Mouse (Mus musculus): ENCODE results near the gene Taf9. TPM values are rescaled to one million over a fixed set of nuclear protein-coding genes. Genes with fewer than 3 reads are reported as not detected.

Gene Taf9
- total RNA-seq, 2 experiments from 2014 or later: 8.9 to 11.4 TPM

- peak; percentile 64 to 73 for DNase-seq
- intact Hi-C loops (cut with DNase I): no loop called here
Measured at GRCm38 (mm10) chr13:100659864-100660456, 8.6 kb downstream of the Taf9 start.

GRCm38 (mm10) chr13:100669291-100670022 is 18.1 kb downstream of the Taf9 start, which contains the start of gene Ccdc125:
TSS of gene Ccdc125 (plus strand) at chr13:100669717.
- peak; percentile 23 to 34 for DNase-seq
- intact Hi-C loops (cut with DNase I): no loop called here

- intact Hi-C loops (cut with DNase I): no loop called here
- DNase-seq: no peak
Measured at GRCm38 (mm10) chr13:100670181-100670741, 18.9 kb downstream of the Taf9 start.

- intact Hi-C loops (cut with DNase I): no loop called here
Measured at GRCm38 (mm10) chr13:100675936-100676635, 24.7 kb downstream of the Taf9 start.

GRCm38 (mm10) chr13:100681615-100682014 is 30.2 kb downstream of the Taf9 start:
- intact Hi-C loops (cut with DNase I): no loop called here
- DNase-seq: no peak

More at GRCm38 (mm10) chr13:100675936-100676635, 24.7 kb downstream of the Taf9 start:
- no peak for DNase-seq

- no peak for DNase-seq
- intact Hi-C loops (cut with DNase I): no loop called here
Measured at GRCm38 (mm10) chr13:100682837-100683236, 31.5 kb downstream of the Taf9 start.

- intact Hi-C loops (cut with DNase I): no loop called here
- DNase-seq: no peak
Measured at GRCm38 (mm10) chr13:100684355-100684754, 33.0 kb downstream of the Taf9 start.

GRCm38 (mm10) chr13:100687513-100687912 is 36.1 kb downstream of the Taf9 start:
- no peak for DNase-seq
- intact Hi-C loops (cut with DNase I): no loop called here

- no peak for DNase-seq
- intact Hi-C loops (cut with DNase I): no loop called here
Measured at GRCm38 (mm10) chr13:100697541-100697940, 46.2 kb downstream of the Taf9 start.

GRCm38 (mm10) chr13:100698866-100699265 is 47.5 kb downstream of the Taf9 start:
- DNase-seq: no peak
- intact Hi-C loops (cut with DNase I): no loop called here

GRCm38 (mm10) chr13:100703468-100703867 is 52.1 kb downstream of the Taf9 start:
- no peak for DNase-seq
- intact Hi-C loops (cut with DNase I): no loop called here

Other genes with a start within 250 kb of the Taf9 start
- under 1 TPM; 0.07 to 0.15 TPM for gene Naip1, start 198.7 kb upstream of the Taf9 start, total RNA-seq (2021)
- gene Gtf2h2, start 159.0 kb upstream of the Taf9 start, total RNA-seq (2021): 10 to 100 TPM; 21.1 to 25.1 TPM
- gene Ocln, start 98.9 kb upstream of the Taf9 start, total RNA-seq (2021): 1 to 10 TPM in 1 of 2 experiments, under 1 TPM in 1; 0.51 to 1.1 TPM
- under 1 TPM; 0.29 to 0.50 TPM for gene Marveld2, start 34.6 kb upstream of the Taf9 start, total RNA-seq (2021)
- 10 to 100 TPM; 56.0 to 63.2 TPM for gene Ak6, start 600 bp upstream of the Taf9 start, total RNA-seq (2021)
- 10 to 100 TPM; 16.0 to 17.3 TPM for gene Rad17, start 528 bp upstream of the Taf9 start, total RNA-seq (2021)
- gene Ccdc125, start 18.1 kb downstream of the Taf9 start, total RNA-seq (2021): under 1 TPM; 0.66 to 0.96 TPM
- gene Cdk7, start 79.4 kb downstream of the Taf9 start, total RNA-seq (2021): 10 to 100 TPM; 24.1 to 24.9 TPM
- gene Mrps36, start 93.1 kb downstream of the Taf9 start, total RNA-seq (2021): 100 to 1,000 TPM; 173 to 179 TPM
- gene Cenph, start 124.3 kb downstream of the Taf9 start, total RNA-seq (2021): under 1 TPM; 0.36 to 0.80 TPM
- gene Ccnb1, start 135.0 kb downstream of the Taf9 start, total RNA-seq (2021): 10 to 100 TPM in 1 of 2 experiments, 1 to 10 TPM in 1; 4.7 to 13.4 TPM
- 10 to 100 TPM; 23.6 to 24.8 TPM for gene Slc30a5, start 181.8 kb downstream of the Taf9 start, total RNA-seq (2021)

Data from heart, postnatal 14 days (tissue).